Mouse (Mus musculus): ENCODE measurements around the gene Slit3. TPM values are rescaled to one million over a fixed set of nuclear protein-coding genes. Genes with fewer than 3 reads are reported as not detected.

Slit3 gene
- polyA plus RNA-seq, 1 experiment from 2014 or later, result 11.1 TPM

DNA sequence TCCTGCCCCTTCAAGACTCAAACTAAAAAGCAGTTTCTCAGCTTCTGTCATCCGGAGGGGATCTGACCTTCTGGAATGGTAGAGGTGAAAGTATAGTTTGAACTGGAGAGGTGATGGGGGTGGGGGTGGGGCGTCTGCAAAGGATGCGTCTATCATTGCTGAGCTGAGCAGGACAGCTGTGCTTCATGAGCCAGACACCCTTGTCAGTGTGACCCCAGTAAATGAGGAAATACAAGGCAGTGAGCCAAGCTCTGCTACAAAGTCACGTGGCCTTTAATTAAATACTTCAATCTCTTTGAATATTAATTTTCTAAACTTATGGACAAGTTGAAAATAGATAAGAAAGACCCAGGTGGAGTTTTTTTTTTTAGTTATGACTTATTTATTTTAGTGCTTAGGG lies 300.7 kb downstream of the Slit3 start:
- ATAC-seq (ENCODE audit: low FRiP score) (no peak), DNase-seq (ENCODE audit: low spot score, missing footprints) (no peak)
- no peak overlapping the region for H3K27ac ChIP-seq (ENCODE audit: low read depth, low read length)
- no peak overlapping the region for H3K4me2 ChIP-seq
- 73% methylated on average over 4 of the region's 4 CpGs for WGBS
- H3K9ac ChIP-seq (ENCODE audit: low read length), result no peak overlapping the region
- no peaks in the 10 kb centered on the region for H3K4me1 ChIP-seq (ENCODE audit: control insufficient read depth, insufficient read depth, low read length)
- no peak overlapping the region for H3K4me3 ChIP-seq (ENCODE audit: low read depth, low read length)
- H3K27me3 ChIP-seq (ENCODE audit: control insufficient read depth, insufficient read depth, low read length), result no peaks in the 10 kb centered on the region
- H3K9me3 ChIP-seq (ENCODE audit: control insufficient read depth, low read length), result no peaks in the 10 kb centered on the region
- no peaks in the 10 kb centered on the region for H3K36me3 ChIP-seq (ENCODE audit: control insufficient read depth, insufficient read depth, low read length)

DNA sequence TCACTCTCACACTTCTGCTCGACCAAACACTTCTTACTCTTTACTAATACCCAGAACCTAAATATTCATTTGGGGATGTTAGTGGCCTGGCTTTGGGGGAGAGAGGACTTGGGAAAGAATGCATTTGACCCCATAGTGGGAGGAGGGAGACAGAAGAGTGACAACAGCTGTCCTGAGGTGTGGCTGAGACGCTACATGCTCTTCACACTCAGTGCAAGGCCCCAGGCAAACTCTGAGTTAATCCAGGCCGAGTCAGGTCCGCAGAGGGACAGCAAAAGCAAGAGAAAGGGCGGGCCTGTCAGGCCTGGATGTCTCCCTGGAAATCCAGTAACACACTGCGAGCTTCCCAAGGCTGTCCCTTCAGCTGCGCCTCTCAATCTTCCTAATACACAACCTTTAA lies 307.0 kb downstream of the Slit3 start:
- no peaks in the 10 kb centered on the region for H3K9me3 ChIP-seq (ENCODE audit: control insufficient read depth, low read length)
- H3K27me3 ChIP-seq (ENCODE audit: control insufficient read depth, insufficient read depth, low read length), result no peaks in the 10 kb centered on the region
- H3K27ac ChIP-seq (ENCODE audit: low read depth, low read length), result no peak overlapping the region
- H3K4me3 ChIP-seq (ENCODE audit: low read depth, low read length), result no peak overlapping the region
- ATAC-seq (ENCODE audit: low FRiP score) (no peak), DNase-seq (ENCODE audit: low spot score, missing footprints) (no peak)
- no peak overlapping the region for H3K9ac ChIP-seq (ENCODE audit: low read length)
- no peak overlapping the region for H3K4me2 ChIP-seq
- H3K36me3 ChIP-seq (ENCODE audit: control insufficient read depth, insufficient read depth, low read length), result no peaks in the 10 kb centered on the region
- no peaks in the 10 kb centered on the region for H3K4me1 ChIP-seq (ENCODE audit: control insufficient read depth, insufficient read depth, low read length)
- WGBS, result 63% methylated on average over 7 of the region's 7 CpGs

DNA sequence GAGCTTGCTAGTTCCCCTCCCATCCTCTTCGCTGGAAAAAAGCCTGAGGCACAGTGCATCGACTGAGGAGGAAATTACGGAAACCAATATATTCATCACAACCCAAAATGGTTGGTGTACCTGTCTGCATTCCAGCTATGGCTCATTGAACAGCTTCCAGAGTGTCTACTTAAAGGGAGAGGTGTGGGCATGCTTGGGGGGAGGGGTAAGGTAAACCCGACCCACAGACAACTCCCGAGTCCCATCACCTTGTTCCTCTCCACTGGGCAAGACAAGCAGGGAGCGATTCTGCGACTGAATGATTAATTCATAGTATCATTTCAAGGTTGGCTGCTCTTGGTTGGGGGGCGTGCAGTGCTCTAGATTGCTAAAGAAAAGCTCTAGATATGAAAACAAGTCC lies 310.1 kb downstream of the Slit3 start:
- H3K9ac ChIP-seq (ENCODE audit: low read length), result no peak overlapping the region
- no peaks in the 10 kb centered on the region for H3K9me3 ChIP-seq (ENCODE audit: control insufficient read depth, low read length)
- no peaks in the 10 kb centered on the region for H3K4me1 ChIP-seq (ENCODE audit: control insufficient read depth, insufficient read depth, low read length)
- H3K27ac ChIP-seq (ENCODE audit: low read depth, low read length), result no peak overlapping the region
- H3K4me2 ChIP-seq, result no peak overlapping the region
- no peaks in the 10 kb centered on the region for H3K36me3 ChIP-seq (ENCODE audit: control insufficient read depth, insufficient read depth, low read length)
- no peak for DNase-seq (ENCODE audit: low spot score, missing footprints)
- 86% methylated on average over 8 of the region's 8 CpGs for WGBS
- H3K4me3 ChIP-seq (ENCODE audit: low read depth, low read length), result no peak overlapping the region
- no peak for ATAC-seq (ENCODE audit: low FRiP score)
- H3K27me3 ChIP-seq (ENCODE audit: control insufficient read depth, insufficient read depth, low read length), result no peaks in the 10 kb centered on the region; the same call in 1 of the 2 replicates

DNA sequence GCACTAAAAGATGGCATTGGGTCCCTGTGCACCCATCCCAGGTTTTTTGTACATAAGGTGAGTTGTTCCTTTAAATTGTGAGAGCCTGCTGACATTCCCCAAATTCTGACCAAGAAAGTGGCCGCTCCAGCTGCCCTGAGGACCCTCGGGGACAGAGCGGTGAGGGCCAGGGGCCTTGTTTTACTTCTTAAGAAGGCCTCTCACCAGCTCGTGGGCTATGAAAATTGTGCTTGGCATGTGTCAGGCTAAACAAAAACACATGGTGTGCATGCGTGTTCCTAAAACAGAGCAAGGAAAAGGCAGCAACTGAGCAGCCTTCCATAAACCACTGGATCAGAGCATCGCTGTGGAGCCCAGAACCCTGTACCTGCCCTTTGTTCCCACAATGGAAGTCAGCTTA lies 316.5 kb downstream of the Slit3 start:
- Histone ChIP-seq H3K4me2 (no peak overlapping the region), H3K27me3 (ENCODE audit: control insufficient read depth, insufficient read depth, low read length) (peaks cover 6% of the 10 kb centered on the region; the same call in 1 of the 2 replicates), H3K36me3 (ENCODE audit: control insufficient read depth, insufficient read depth, low read length) (no peaks in the 10 kb centered on the region), H3K4me1 (ENCODE audit: control insufficient read depth, insufficient read depth, low read length) (no peaks in the 10 kb centered on the region), H3K4me3 (ENCODE audit: low read depth, low read length) (no peak overlapping the region), H3K9me3 (ENCODE audit: control insufficient read depth, low read length) (no peaks in the 10 kb centered on the region), H3K27ac (ENCODE audit: low read depth, low read length) (no peak overlapping the region), H3K9ac (ENCODE audit: low read length) (no peak overlapping the region)
- ATAC-seq (ENCODE audit: low FRiP score) (no peak), DNase-seq (ENCODE audit: low spot score, missing footprints) (no peak)
- 83% methylated on average over 6 of the region's 6 CpGs for WGBS

DNA sequence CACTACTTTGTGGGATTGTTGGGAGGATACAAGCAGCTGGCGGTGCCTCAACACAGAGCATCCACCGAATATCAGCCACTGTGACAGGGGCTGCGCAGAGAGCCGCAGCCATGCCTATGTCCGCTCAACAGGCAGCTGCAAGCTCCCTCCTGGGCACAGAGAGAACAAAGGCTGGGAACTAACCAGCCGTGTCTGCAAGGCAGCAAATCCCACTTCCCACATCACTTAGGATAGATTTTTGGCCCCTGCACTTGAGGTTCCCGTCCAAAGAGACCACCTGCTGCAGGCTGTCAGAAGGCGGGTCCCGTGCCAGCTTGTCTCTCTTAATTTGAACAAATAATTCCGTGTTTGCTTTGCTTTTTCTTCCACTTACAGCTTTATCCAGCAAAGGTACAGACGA lies 319.2 kb downstream of the Slit3 start:
- WGBS, result 27% methylated on average over 11 of the region's 11 CpGs
- Histone ChIP-seq H3K27ac (ENCODE audit: low read depth, low read length) (no peak overlapping the region), H3K36me3 (ENCODE audit: control insufficient read depth, insufficient read depth, low read length) (no peaks in the 10 kb centered on the region), H3K9ac (ENCODE audit: low read length) (no peak overlapping the region), H3K4me2 (no peak overlapping the region), H3K27me3 (ENCODE audit: control insufficient read depth, insufficient read depth, low read length) (peaks cover 11% of the 10 kb centered on the region; the same call in 1 of the 2 replicates), H3K4me1 (ENCODE audit: control insufficient read depth, insufficient read depth, low read length) (no peaks in the 10 kb centered on the region), H3K9me3 (ENCODE audit: control insufficient read depth, low read length) (no peaks in the 10 kb centered on the region), H3K4me3 (ENCODE audit: low read depth, low read length) (no peak overlapping the region)
- ATAC-seq (ENCODE audit: low FRiP score) (peak; percentile 64; the same call in 1 of the 2 replicates), DNase-seq (ENCODE audit: low spot score, missing footprints) (no peak)

DNA sequence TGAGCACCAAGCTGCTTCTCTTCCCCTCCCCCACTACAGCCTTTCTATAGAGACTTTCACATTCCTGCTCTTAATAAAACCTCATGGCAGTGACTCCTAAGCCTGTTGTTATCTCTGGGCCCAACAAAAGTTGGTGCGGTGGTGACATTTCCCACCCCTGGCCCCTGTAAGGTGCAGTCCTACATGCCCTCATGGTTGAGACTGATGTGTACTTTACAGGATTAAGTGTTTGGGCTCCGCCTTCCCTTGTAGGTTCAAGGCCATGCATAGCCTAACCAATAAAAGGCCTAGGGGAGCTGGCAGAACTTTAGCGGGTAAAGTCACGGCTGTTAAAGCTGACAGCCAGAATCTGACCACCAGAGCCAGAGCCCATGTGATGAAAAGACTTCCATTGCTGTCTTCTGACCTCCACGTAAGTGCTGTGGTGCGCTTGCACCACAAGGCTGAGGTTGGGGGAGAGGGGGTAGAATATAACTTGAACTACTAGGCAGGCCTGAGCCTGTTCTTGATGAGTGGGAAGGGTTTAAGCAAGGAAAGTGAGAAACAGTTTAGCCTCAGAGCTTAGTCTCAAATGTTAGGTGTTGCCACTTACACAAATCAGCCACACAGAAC lies 323.6 kb downstream of the Slit3 start:
- WGBS, result 53% methylated on average over 6 of the region's 6 CpGs
- ATAC-seq (ENCODE audit: low FRiP score) (0 out of 2 replicates have a peak, but pooled peaks have one; percentile 14), DNase-seq (ENCODE audit: low spot score, missing footprints) (peak; percentile 88)

DNA sequence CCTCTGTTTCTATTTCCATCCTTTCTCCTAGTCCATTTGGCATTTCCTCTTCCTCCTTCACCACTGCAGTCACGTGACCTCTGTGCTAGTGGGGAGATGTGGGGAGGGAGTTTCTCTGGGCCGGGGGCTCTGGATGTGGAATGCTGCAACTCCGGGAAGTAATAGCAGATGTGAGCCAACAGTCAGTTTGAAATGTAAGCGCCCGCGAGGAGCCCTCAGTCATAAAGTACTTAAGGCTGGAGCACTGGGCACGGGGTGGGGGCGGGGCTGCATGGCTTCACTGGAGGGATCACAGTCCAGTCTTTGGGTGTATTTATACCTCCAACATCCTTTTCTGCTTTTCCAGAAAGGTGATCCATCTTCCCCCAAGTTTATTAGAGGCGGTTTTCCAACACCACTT lies 326.9 kb downstream of the Slit3 start:
- WGBS, result 80% methylated on average over 9 of the region's 9 CpGs
- DNase-seq (ENCODE audit: low spot score, missing footprints) (no peak), ATAC-seq (ENCODE audit: low FRiP score) (no peak)
- H3K9ac ChIP-seq (ENCODE audit: low read length), result no peak overlapping the region
- no peaks in the 10 kb centered on the region for H3K36me3 ChIP-seq (ENCODE audit: control insufficient read depth, insufficient read depth, low read length)
- peaks cover 50% of the 10 kb centered on the region for H3K27me3 ChIP-seq (ENCODE audit: control insufficient read depth, insufficient read depth, low read length)
- 0 out of 2 replicates have a peak, but pooled peaks cover 4% of the 10 kb centered on the region for H3K4me1 ChIP-seq (ENCODE audit: control insufficient read depth, insufficient read depth, low read length)
- H3K4me2 ChIP-seq, result no peak overlapping the region
- H3K9me3 ChIP-seq (ENCODE audit: control insufficient read depth, low read length), result no peaks in the 10 kb centered on the region
- no peak overlapping the region for H3K4me3 ChIP-seq (ENCODE audit: low read depth, low read length)
- no peak overlapping the region for H3K27ac ChIP-seq (ENCODE audit: low read depth, low read length)

More for the DNA sequence above, 323.6 kb downstream of the Slit3 start:
- Histone ChIP-seq H3K36me3 (ENCODE audit: control insufficient read depth, insufficient read depth, low read length) (no peaks in the 10 kb centered on the region), H3K27ac (ENCODE audit: low read depth, low read length) (no peak overlapping the region), H3K9ac (ENCODE audit: low read length) (no peak overlapping the region), H3K9me3 (ENCODE audit: control insufficient read depth, low read length) (no peaks in the 10 kb centered on the region), H3K27me3 (ENCODE audit: control insufficient read depth, insufficient read depth, low read length) (peaks cover 30% of the 10 kb centered on the region), H3K4me3 (ENCODE audit: low read depth, low read length) (no peak overlapping the region), H3K4me1 (ENCODE audit: control insufficient read depth, insufficient read depth, low read length) (no peaks in the 10 kb centered on the region), H3K4me2 (no peak overlapping the region)

DNA sequence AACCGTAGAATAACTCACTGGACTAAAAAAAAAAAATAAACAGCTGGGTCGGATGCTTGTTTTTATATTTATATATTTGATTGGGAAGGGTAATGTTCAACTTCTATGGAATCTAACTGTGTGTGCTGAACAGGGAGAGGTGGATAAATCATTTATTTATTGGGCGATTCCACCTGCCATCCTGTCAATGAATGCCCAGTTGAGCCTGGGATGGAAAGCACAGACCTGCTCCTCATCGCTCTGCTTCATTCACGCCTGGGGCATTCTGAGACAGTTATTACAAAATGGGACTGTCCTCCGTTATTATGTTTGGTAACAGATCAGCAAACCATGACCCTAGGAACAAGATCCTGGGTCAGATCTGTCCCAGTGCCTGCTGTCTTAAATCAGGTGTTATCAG lies 328.2 kb downstream of the Slit3 start:
- 91% methylated on average over 6 of the region's 6 CpGs for WGBS
- peaks cover 53% of the 10 kb centered on the region for H3K27me3 ChIP-seq (ENCODE audit: control insufficient read depth, insufficient read depth, low read length)

DNA sequence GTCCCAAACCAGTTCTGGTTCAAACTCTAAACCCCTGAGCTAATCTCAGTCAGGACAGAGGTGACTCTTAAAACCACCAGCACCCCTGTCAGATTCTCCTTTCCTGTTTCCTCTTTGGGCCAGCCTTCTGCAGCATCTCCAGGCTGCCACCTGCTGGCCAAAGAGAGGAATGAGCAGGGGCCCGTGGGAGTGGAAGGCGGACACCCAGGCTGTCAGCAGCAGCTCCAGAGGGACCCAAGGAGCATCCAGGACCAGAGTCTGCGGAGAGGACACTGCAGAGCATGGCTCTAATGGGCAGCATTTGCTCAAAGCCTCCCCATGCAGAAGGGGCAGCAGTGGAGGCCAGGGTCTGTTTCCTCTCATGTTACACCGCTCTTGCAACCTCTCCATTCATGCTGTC lies 330.6 kb downstream of the Slit3 start:
- DNase-seq (ENCODE audit: low spot score, missing footprints) (peak; percentile 94), ATAC-seq (ENCODE audit: low FRiP score) (no peak)
- Histone ChIP-seq H3K4me3 (ENCODE audit: low read depth, low read length) (no peak overlapping the region), H3K27ac (ENCODE audit: low read depth, low read length) (no peak overlapping the region), H3K9ac (ENCODE audit: low read length) (no peak overlapping the region), H3K4me2 (no peak overlapping the region), H3K27me3 (ENCODE audit: control insufficient read depth, insufficient read depth, low read length) (peaks cover 46% of the 10 kb centered on the region), H3K4me1 (ENCODE audit: control insufficient read depth, insufficient read depth, low read length) (peaks cover 23% of the 10 kb centered on the region), H3K36me3 (ENCODE audit: control insufficient read depth, insufficient read depth, low read length) (no peaks in the 10 kb centered on the region), H3K9me3 (ENCODE audit: control insufficient read depth, low read length) (no peaks in the 10 kb centered on the region)
- whole genome bisulfite sequencing, result 31% methylated on average over 4 of the region's 4 CpGs

More for the DNA sequence above, 328.2 kb downstream of the Slit3 start:
- no peak for DNase-seq (ENCODE audit: low spot score, missing footprints)
- H3K27ac ChIP-seq (ENCODE audit: low read depth, low read length), result no peak overlapping the region
- no peak overlapping the region for H3K4me3 ChIP-seq (ENCODE audit: low read depth, low read length)
- no peaks in the 10 kb centered on the region for H3K9me3 ChIP-seq (ENCODE audit: control insufficient read depth, low read length)
- no peak overlapping the region for H3K4me2 ChIP-seq
- no peak overlapping the region for H3K9ac ChIP-seq (ENCODE audit: low read length)
- no peak for ATAC-seq (ENCODE audit: low FRiP score)
- peaks cover 12% of the 10 kb centered on the region for H3K4me1 ChIP-seq (ENCODE audit: control insufficient read depth, insufficient read depth, low read length)
- no peaks in the 10 kb centered on the region for H3K36me3 ChIP-seq (ENCODE audit: control insufficient read depth, insufficient read depth, low read length)

Measured in midbrain, embryonic 11.5 days (tissue).